Mouse (Mus musculus) liver, postnatal 0 days (tissue): ENCODE data around the gene Hivep3.

Experiments used
- CTCF ChIP-seq: sonication (generic); IDR thresholded peaks from 2 replicates; pipeline ENCODE4 v1.5.1; 2016; ENCODE audit warnings: antibody characterized with exemption, low read depth
- EP300 ChIP-seq: IDR thresholded peaks from 2 replicates; pipeline ENCODE4 v1.6.1; 2016; ENCODE audit warnings: antibody characterized with exemption, low read depth, mild to moderate bottlenecking

- TF ChIP-seq CTCF (no peak), EP300 (no peak)
These were observed 26.1 kb downstream of the Hivep3 start for GRCm38 (mm10) chr4:119759574-119760233.
